Mouse (Mus musculus): Measurements from ENCODE around the gene Ppm1h. TPM values are rescaled to one million over a fixed set of nuclear protein-coding genes. Genes with fewer than 3 reads are reported as not detected.

The Ppm1h gene
- polyA plus RNA-seq, 1 experiment from 2014 or later: 22.2 TPM

DNA sequence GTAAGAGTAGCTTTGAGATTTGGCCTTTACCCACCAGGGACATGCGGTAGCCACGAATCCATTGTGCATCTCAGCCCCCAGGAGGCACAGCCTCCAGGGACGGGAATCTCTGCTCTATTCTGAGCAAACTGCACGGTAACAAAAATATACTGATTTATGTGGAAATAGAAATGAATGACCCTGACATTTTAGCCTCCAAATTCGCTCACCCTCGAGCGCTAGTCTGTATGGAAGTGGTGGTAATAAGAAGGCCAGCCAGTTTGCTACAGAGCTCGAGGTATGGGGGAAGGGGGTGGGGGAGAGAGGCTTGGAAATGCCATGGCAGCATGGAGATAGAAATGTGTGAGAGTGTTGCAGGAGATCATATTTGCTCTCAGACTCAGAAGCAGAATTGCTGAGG, 37.7 kb downstream of the Ppm1h start:
- ATAC-seq (ENCODE audit: low FRiP score, low TSS enrichment): no peak
- no peak overlapping the region for H3K9ac ChIP-seq (ENCODE audit: low read depth, low read length)
- H3K36me3 ChIP-seq (ENCODE audit: control insufficient read depth, insufficient read depth, low read length): no peaks in the 10 kb centered on the region
- no peaks in the 10 kb centered on the region for H3K27me3 ChIP-seq (ENCODE audit: control insufficient read depth, insufficient read depth, low read length)
- no peaks in the 10 kb centered on the region for H3K9me3 ChIP-seq (ENCODE audit: control insufficient read depth, low read length)
- no peak overlapping the region for H3K4me3 ChIP-seq (ENCODE audit: low read length)
- 55% methylated on average over 8 of the region's 8 CpGs for WGBS
- H3K4me1 ChIP-seq (ENCODE audit: control insufficient read depth, insufficient read depth, low read length): peaks cover 16% of the 10 kb centered on the region
- no peak overlapping the region for H3K4me2 ChIP-seq (replicated peaks; ENCODE audit: low read depth, low read length)
- no peak overlapping the region for H3K27ac ChIP-seq (ENCODE audit: low read depth, low read length)

DNA sequence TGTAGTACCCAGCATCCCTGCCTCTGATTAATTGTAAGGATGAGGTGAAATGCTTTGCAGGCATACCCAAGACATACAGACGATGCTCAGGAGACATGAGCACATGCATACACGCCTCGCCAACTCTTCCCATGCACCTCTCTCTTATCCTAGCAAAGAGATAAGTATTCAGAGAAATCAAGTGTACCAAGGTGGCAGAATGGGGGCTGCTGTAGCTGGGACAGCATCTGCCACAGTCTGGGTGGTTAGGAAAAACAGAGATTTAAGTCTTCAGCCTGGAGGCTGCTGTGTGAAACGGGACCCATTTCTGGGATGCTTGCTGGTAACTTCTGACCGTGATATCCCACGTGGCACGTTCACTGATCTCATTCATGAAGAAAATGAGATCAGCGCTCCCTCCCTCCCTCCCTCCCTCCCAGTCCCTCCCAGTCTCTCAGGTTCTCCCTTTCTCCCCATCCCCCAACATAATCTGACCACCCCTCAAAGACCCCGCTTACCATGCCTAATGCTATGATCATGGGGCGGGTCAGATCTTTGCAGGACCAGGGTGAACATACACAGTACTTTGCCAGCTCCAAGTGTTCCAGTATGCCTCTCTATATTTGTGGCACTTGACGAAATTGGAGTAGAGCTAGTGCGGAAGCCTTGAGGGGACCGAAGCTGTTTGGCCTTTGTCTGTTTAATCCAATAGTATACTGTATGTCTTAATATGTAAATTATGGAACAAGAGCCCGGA, 38.3 kb downstream of the Ppm1h start:
- ATAC-seq (ENCODE audit: low FRiP score, low TSS enrichment): no peak
- Histone ChIP-seq H3K27ac (ENCODE audit: low read depth, low read length) (no peak overlapping the region), H3K9ac (ENCODE audit: low read depth, low read length) (no peak overlapping the region), H3K4me2 (replicated peaks; ENCODE audit: low read depth, low read length) (no peak overlapping the region), H3K27me3 (ENCODE audit: control insufficient read depth, insufficient read depth, low read length) (no peaks in the 10 kb centered on the region), H3K9me3 (ENCODE audit: control insufficient read depth, low read length) (no peaks in the 10 kb centered on the region), H3K4me3 (ENCODE audit: low read length) (no peak overlapping the region), H3K4me1 (ENCODE audit: control insufficient read depth, insufficient read depth, low read length) (peaks cover 11% of the 10 kb centered on the region), H3K36me3 (ENCODE audit: control insufficient read depth, insufficient read depth, low read length) (no peaks in the 10 kb centered on the region)
- WGBS: 73% methylated on average over 14 of the region's 14 CpGs

DNA sequence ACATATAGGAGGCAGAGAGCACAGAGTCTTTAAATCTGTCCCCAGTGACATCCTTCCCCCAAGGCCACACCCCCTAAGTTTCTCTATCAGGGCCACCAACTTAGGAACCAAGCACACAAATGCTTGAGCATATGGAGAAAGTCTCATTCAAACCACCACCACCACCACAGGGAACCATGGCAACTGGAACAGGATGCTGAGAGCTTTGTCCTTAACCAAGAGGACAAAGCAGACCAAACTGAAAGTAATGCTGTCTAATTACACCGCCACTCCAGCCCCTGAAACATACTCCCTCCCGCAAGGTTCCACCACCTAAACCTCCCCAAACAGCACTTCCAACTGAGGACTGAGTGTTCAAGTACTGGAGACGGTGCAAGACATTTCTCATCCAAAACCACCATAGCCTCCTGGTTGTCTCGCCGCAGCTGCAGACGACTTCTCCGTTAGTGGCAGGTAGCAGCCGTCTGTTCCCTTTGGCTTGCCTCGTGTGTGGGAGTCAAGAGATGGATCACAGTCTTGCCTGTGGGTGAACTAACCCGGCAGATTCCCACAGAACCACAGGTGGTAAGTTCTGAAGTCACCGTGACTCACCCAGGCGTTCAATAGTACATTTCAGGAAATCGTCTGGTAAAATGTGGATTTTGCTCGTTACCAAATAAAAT, 39.3 kb downstream of the Ppm1h start:
- H3K4me2 ChIP-seq (replicated peaks; ENCODE audit: low read depth, low read length): no peak overlapping the region
- H3K27me3 ChIP-seq (ENCODE audit: control insufficient read depth, insufficient read depth, low read length): no peaks in the 10 kb centered on the region
- no peaks in the 10 kb centered on the region for H3K9me3 ChIP-seq (ENCODE audit: control insufficient read depth, low read length)
- no peak overlapping the region for H3K9ac ChIP-seq (ENCODE audit: low read depth, low read length)
- no peak overlapping the region for H3K4me3 ChIP-seq (ENCODE audit: low read length)
- no peak for ATAC-seq (ENCODE audit: low FRiP score, low TSS enrichment)
- 61% methylated on average over 14 of the region's 14 CpGs for WGBS
- no peak overlapping the region for H3K27ac ChIP-seq (ENCODE audit: low read depth, low read length)
- peaks cover 7% of the 10 kb centered on the region; the same call in 1 of the 2 replicates for H3K4me1 ChIP-seq (ENCODE audit: control insufficient read depth, insufficient read depth, low read length)
- no peaks in the 10 kb centered on the region for H3K36me3 ChIP-seq (ENCODE audit: control insufficient read depth, insufficient read depth, low read length)

DNA sequence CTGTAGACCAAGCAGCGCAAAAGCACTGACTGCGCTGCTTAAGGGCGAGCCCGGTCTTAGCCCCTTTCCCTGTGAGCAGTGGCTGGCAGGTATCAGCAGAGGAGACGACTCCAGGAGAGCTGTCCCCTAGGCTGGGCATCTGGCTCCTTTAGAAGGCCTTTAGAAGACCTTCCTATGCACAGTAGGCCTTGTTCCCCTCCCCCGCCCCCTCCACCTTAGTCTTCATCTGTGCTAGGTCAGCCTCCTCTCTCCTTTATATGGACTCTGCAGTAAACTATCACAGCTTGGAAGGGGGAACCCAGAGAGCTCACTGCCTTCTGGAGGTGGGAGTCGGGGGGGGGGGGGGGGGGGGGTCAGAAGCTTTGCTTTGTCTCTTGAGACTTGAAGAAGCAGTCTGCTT, 40.4 kb downstream of the Ppm1h start:
- no peak overlapping the region for H3K27ac ChIP-seq (ENCODE audit: low read depth, low read length)
- no peak overlapping the region for H3K4me2 ChIP-seq (replicated peaks; ENCODE audit: low read depth, low read length)
- ATAC-seq (ENCODE audit: low FRiP score, low TSS enrichment): no peak
- no peaks in the 10 kb centered on the region for H3K9me3 ChIP-seq (ENCODE audit: control insufficient read depth, low read length)
- no peak overlapping the region for H3K4me3 ChIP-seq (ENCODE audit: low read length)
- 72% methylated on average over 7 of the region's 7 CpGs for WGBS
- H3K36me3 ChIP-seq (ENCODE audit: control insufficient read depth, insufficient read depth, low read length): no peaks in the 10 kb centered on the region
- no peak overlapping the region for H3K9ac ChIP-seq (ENCODE audit: low read depth, low read length)
- H3K27me3 ChIP-seq (ENCODE audit: control insufficient read depth, insufficient read depth, low read length): no peaks in the 10 kb centered on the region
- H3K4me1 ChIP-seq (ENCODE audit: control insufficient read depth, insufficient read depth, low read length): peaks cover 7% of the 10 kb centered on the region; the same call in 1 of the 2 replicates

DNA sequence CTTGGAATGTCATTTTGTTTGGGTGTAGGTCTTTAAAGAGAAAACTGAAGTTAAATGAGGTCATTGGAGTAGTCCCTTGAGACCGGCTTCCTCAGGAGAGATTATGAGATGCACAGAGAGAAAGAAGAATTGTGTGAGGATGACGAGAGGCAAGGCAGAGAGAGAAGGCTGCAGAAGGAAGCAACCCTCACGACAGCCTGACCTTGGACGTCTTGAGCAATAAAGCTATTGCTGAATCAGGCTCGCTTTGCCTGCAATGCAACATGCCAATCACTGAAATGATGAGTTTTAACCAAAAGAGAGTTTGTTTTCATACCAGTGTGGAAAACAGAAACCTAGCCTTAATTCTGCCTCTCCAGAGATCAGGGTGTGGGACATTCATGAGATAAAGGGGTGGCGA, 43.5 kb downstream of the Ppm1h start:
- Histone ChIP-seq H3K9me3 (ENCODE audit: control insufficient read depth, low read length) (no peaks in the 10 kb centered on the region), H3K36me3 (ENCODE audit: control insufficient read depth, insufficient read depth, low read length) (no peaks in the 10 kb centered on the region), H3K4me2 (replicated peaks; ENCODE audit: low read depth, low read length) (no peak overlapping the region), H3K27me3 (ENCODE audit: control insufficient read depth, insufficient read depth, low read length) (no peaks in the 10 kb centered on the region), H3K9ac (ENCODE audit: low read depth, low read length) (no peak overlapping the region), H3K4me3 (ENCODE audit: low read length) (no peak overlapping the region), H3K4me1 (ENCODE audit: control insufficient read depth, insufficient read depth, low read length) (peaks cover 7% of the 10 kb centered on the region; the same call in 1 of the 2 replicates), H3K27ac (ENCODE audit: low read depth, low read length) (no peak overlapping the region)
- ATAC-seq (ENCODE audit: low FRiP score, low TSS enrichment): no peak
- WGBS: 71% methylated on average over 6 of the region's 6 CpGs

DNA sequence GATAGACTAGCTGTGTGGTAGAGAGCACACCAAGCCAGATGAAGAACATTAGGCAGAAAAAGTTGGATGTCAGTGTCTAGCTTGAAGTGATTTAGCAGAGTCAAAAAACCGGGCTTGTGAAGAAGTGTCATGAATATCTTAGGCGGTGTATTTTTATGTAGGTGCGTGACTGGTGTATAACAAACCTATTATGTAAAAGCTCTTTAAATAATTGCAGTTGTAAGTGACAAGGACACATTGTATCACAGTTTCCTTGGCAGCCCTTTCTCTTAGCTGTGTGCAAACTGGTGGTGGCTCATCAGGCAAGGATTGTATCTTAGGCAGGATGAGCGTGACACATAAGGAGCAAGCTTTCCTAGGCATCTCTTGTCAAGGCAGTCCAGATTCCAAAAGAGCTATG, 46.1 kb downstream of the Ppm1h start:
- Histone ChIP-seq H3K4me2 (replicated peaks; ENCODE audit: low read depth, low read length) (no peak overlapping the region), H3K27ac (ENCODE audit: low read depth, low read length) (no peak overlapping the region), H3K9ac (ENCODE audit: low read depth, low read length) (no peak overlapping the region), H3K9me3 (ENCODE audit: control insufficient read depth, low read length) (no peaks in the 10 kb centered on the region), H3K4me1 (ENCODE audit: control insufficient read depth, insufficient read depth, low read length) (no peaks in the 10 kb centered on the region), H3K4me3 (ENCODE audit: low read length) (no peak overlapping the region), H3K36me3 (ENCODE audit: control insufficient read depth, insufficient read depth, low read length) (no peaks in the 10 kb centered on the region), H3K27me3 (ENCODE audit: control insufficient read depth, insufficient read depth, low read length) (no peaks in the 10 kb centered on the region)
- 95% methylated on average over 4 of the region's 4 CpGs for WGBS
- ATAC-seq (ENCODE audit: low FRiP score, low TSS enrichment): no peak

DNA sequence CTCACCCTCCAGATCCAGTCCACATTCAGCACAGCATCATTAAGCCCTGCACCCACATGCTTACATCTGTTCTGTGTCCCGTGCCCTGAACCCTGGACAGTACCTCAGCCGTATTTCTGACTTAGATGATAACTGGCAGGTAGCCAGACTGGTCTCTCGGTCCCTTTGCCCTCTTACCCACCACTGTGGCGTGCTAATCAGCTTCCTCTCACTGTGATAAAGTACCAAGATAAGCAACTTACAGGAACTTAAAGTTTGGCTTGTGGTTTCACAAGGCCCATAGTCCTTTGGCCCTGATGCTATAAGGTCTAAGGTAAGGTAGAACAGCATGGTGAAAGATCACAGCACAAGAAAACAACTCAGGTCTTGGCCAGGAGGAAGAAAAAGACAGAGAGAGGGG, 48.7 kb downstream of the Ppm1h start:
- H3K4me1 ChIP-seq (ENCODE audit: control insufficient read depth, insufficient read depth, low read length): no peaks in the 10 kb centered on the region
- no peaks in the 10 kb centered on the region for H3K27me3 ChIP-seq (ENCODE audit: control insufficient read depth, insufficient read depth, low read length)
- WGBS: 55% methylated on average over 4 of the region's 4 CpGs
- no peaks in the 10 kb centered on the region for H3K36me3 ChIP-seq (ENCODE audit: control insufficient read depth, insufficient read depth, low read length)
- H3K27ac ChIP-seq (ENCODE audit: low read depth, low read length): no peak overlapping the region
- no peak overlapping the region for H3K4me3 ChIP-seq (ENCODE audit: low read length)
- ATAC-seq (ENCODE audit: low FRiP score, low TSS enrichment): no peak
- no peak overlapping the region for H3K4me2 ChIP-seq (replicated peaks; ENCODE audit: low read depth, low read length)
- H3K9ac ChIP-seq (ENCODE audit: low read depth, low read length): no peak overlapping the region
- no peaks in the 10 kb centered on the region for H3K9me3 ChIP-seq (ENCODE audit: control insufficient read depth, low read length)

DNA sequence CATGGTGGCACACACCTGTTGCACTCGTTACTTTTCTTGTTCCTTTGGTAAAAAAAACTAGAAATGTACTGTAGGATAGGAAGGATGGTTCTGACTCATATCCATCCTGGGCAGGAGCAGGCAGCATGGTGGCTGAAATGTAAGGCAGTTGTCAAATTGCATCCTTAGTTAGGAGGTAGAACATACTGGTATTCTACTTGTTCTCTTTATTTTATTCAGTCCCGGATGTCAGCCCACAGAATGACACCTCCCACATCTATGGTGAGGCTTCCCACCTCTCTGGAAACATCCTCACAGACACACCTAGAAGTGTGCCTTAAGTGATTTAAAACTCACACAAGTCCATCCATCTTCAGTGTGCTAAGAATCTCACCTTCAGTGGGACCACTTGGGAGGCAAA, 49.6 kb downstream of the Ppm1h start:
- Histone ChIP-seq H3K4me1 (ENCODE audit: control insufficient read depth, insufficient read depth, low read length) (no peaks in the 10 kb centered on the region), H3K4me3 (ENCODE audit: low read length) (no peak overlapping the region), H3K9ac (ENCODE audit: low read depth, low read length) (no peak overlapping the region), H3K36me3 (ENCODE audit: control insufficient read depth, insufficient read depth, low read length) (no peaks in the 10 kb centered on the region), H3K27ac (ENCODE audit: low read depth, low read length) (no peak overlapping the region), H3K4me2 (replicated peaks; ENCODE audit: low read depth, low read length) (no peak overlapping the region), H3K27me3 (ENCODE audit: control insufficient read depth, insufficient read depth, low read length) (no peaks in the 10 kb centered on the region), H3K9me3 (ENCODE audit: control insufficient read depth, low read length) (no peaks in the 10 kb centered on the region)
- ATAC-seq (ENCODE audit: low FRiP score, low TSS enrichment): no peak
- 90% methylated on average over 2 of the region's 2 CpGs for WGBS

DNA sequence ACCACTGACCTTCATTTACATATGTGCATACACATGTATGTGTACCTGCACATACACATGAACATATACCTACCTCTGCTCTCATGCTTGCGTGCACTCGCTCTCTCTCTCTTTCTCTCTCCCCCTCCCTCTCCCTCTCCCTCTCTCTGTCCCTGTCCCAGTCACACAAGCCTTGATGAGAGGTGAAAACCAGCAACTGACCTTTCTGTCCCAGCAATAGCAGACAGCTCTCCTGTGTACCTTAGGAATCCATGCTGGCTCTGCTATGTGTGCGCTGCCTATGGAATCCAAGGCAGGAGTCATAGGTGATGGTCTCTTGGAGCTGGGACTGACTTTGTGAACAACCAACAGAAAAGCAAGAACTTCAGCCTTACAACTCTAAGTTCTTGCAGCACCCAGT, 53.6 kb downstream of the Ppm1h start:
- ATAC-seq (ENCODE audit: low FRiP score, low TSS enrichment): no peak
- WGBS: 100% methylated on average over 3 of the region's 3 CpGs
- no peaks in the 10 kb centered on the region for H3K9me3 ChIP-seq (ENCODE audit: control insufficient read depth, low read length)
- H3K4me1 ChIP-seq (ENCODE audit: control insufficient read depth, insufficient read depth, low read length): no peaks in the 10 kb centered on the region
- no peak overlapping the region for H3K4me2 ChIP-seq (replicated peaks; ENCODE audit: low read depth, low read length)
- no peak overlapping the region for H3K9ac ChIP-seq (ENCODE audit: low read depth, low read length)
- H3K27me3 ChIP-seq (ENCODE audit: control insufficient read depth, insufficient read depth, low read length): no peaks in the 10 kb centered on the region
- no peak overlapping the region for H3K4me3 ChIP-seq (ENCODE audit: low read length)
- no peaks in the 10 kb centered on the region for H3K36me3 ChIP-seq (ENCODE audit: control insufficient read depth, insufficient read depth, low read length)
- H3K27ac ChIP-seq (ENCODE audit: low read depth, low read length): no peak overlapping the region
